Comparison of ENCODE assay signal across 8 mouse cellular contexts in the genomic region with DNA sequence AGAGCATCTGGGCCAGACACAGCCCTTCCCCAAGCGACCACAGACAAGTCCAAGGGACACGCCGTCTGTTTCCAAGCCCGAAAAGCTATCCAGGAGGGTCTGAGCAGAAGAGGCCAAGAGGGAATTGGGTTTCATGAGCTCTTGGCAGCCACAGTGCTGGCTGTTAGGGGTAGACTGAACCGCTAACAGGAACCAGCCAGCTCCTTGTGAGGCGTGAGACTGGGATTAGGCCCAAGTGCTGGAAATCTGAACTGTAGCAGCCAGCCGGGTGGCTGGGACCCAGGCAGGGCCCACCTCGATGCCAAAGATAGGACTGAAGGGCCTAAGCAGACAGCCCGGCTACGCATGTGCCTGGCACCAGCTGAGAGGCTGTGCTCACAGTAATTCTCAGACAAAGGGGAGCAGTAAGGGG. TPM values are rescaled to one million over a fixed set of nuclear protein-coding genes. Genes with fewer than 3 reads are reported as not detected.
A peak's percentile ranks its signal among the peaks of the same experiment; 100 is the strongest.
DNase-seq lines count a peak whose midpoint lies in the region; ATAC-seq and TF ChIP-seq lines count a peak whose summit lies in the region.

No protein-coding gene starts in this region.

- peaks cover 7% of the 10 kb centered on the region for H3K27me3 ChIP-seq in forebrain, embryonic 10.5 days (ENCODE audit: poor library complexity, severe bottlenecking)
- no peaks in the 10 kb centered on the region for H3K27me3 ChIP-seq in forebrain, embryonic 11.5 days (ENCODE audit: control insufficient read depth, insufficient read depth, low read length)
- no peaks in the 10 kb centered on the region for H3K27me3 ChIP-seq in intestine, embryonic 14.5 days (replicated peaks; ENCODE audit: control insufficient read depth, insufficient read depth, low read length)
- H3K27me3 ChIP-seq in limb, embryonic 14.5 days (ENCODE audit: control insufficient read depth, insufficient read depth, low read length) = no peaks in the 10 kb centered on the region

- no peak overlapping the region for H3K4me2 ChIP-seq in forebrain, embryonic 11.5 days (ENCODE audit: low read depth, low read length, severe bottlenecking)
- H3K4me2 ChIP-seq in intestine, embryonic 14.5 days (ENCODE audit: low read length) = no peak overlapping the region
- no peak overlapping the region for H3K4me2 ChIP-seq in limb, embryonic 14.5 days (replicated peaks; ENCODE audit: low read depth, low read length, severe bottlenecking)

- DNase-seq in forebrain, embryonic 10.5 days (ENCODE audit: extremely low spot score, low spot score) = no peak
- DNase-seq in forebrain, embryonic 11.5 days (ENCODE audit: low spot score) = no peak
- peak; percentile 14 for DNase-seq in cerebellum, adult 9-10 months
- DNase-seq in gastrocnemius, postnatal 4 days (ENCODE audit: low spot score in 2 of 2) = peak; percentile 56 to 85
- DNase-seq in intestine, embryonic 14.5 days (ENCODE audit: low spot score) = no peak
- DNase-seq in limb, embryonic 14.5 days (ENCODE audit: low spot score) = peak; percentile 89
- DNase-seq in testis, postnatal 14 days (ENCODE audit: low spot score) = peak; percentile 38

- no peaks in the 10 kb centered on the region for H3K9me3 ChIP-seq in forebrain, embryonic 10.5 days
- no peaks in the 10 kb centered on the region for H3K9me3 ChIP-seq in forebrain, embryonic 11.5 days (ENCODE audit: control insufficient read depth, low read length)
- no peaks in the 10 kb centered on the region for H3K9me3 ChIP-seq in intestine, embryonic 14.5 days (ENCODE audit: control insufficient read depth, low read length)
- no peaks in the 10 kb centered on the region for H3K9me3 ChIP-seq in limb, embryonic 14.5 days (ENCODE audit: control insufficient read depth, low read length)

- no peak for ATAC-seq in forebrain, embryonic 11.5 days (replicated peaks; ENCODE audit: low FRiP score)
- ATAC-seq in intestine, embryonic 14.5 days (replicated peaks; ENCODE audit: low FRiP score, low TSS enrichment, low read depth) = no peak
- ATAC-seq in limb, embryonic 14.5 days (ENCODE audit: low FRiP score, low read depth) = peak; percentile 54
- ATAC-seq in inflammation-experienced regulatory T-cells, adult 6 months = no peak

- H3K9ac ChIP-seq in forebrain, embryonic 11.5 days (ENCODE audit: low read length) = no peak overlapping the region
- H3K9ac ChIP-seq in intestine, embryonic 14.5 days (ENCODE audit: low read length) = no peak overlapping the region
- H3K9ac ChIP-seq in limb, embryonic 14.5 days (ENCODE audit: low read depth, low read length, severe bottlenecking) = no peak overlapping the region

- peak overlapping the region; percentile 72 for H3K27ac ChIP-seq in forebrain, embryonic 10.5 days
- H3K27ac ChIP-seq in forebrain, embryonic 11.5 days (ENCODE audit: low read depth, low read length) = no peak overlapping the region
- peak overlapping the region; percentile 24; the same call in 1 of the 2 replicates for H3K27ac ChIP-seq in intestine, embryonic 14.5 days (ENCODE audit: low read depth)
- H3K27ac ChIP-seq in limb, embryonic 14.5 days (replicated peaks; ENCODE audit: low read depth, low read length) = peak overlapping the region; percentile 81

- H3K4me3 ChIP-seq in forebrain, embryonic 10.5 days = no peak overlapping the region
- H3K4me3 ChIP-seq in forebrain, embryonic 11.5 days (ENCODE audit: low read depth, low read length) = no peak overlapping the region
- no peak overlapping the region for H3K4me3 ChIP-seq in intestine, embryonic 14.5 days (ENCODE audit: low read depth, low read length)
- no peak overlapping the region for H3K4me3 ChIP-seq in limb, embryonic 14.5 days (replicated peaks; ENCODE audit: low read length)

- H3K4me1 ChIP-seq in forebrain, embryonic 10.5 days = peaks cover 62% of the 10 kb centered on the region
- H3K4me1 ChIP-seq in forebrain, embryonic 11.5 days (replicated peaks; ENCODE audit: control insufficient read depth, insufficient read depth, low read length) = peaks cover 9% of the 10 kb centered on the region
- H3K4me1 ChIP-seq in intestine, embryonic 14.5 days (replicated peaks; ENCODE audit: control insufficient read depth, insufficient read depth, low read length) = peaks cover 52% of the 10 kb centered on the region
- peaks cover 86% of the 10 kb centered on the region for H3K4me1 ChIP-seq in limb, embryonic 14.5 days (ENCODE audit: control insufficient read depth, insufficient read depth, low read length)

- no peaks in the 10 kb centered on the region for H3K36me3 ChIP-seq in forebrain, embryonic 10.5 days (replicated peaks)
- H3K36me3 ChIP-seq in forebrain, embryonic 11.5 days (ENCODE audit: control insufficient read depth, insufficient read depth, low read length) = no peaks in the 10 kb centered on the region
- H3K36me3 ChIP-seq in intestine, embryonic 14.5 days (ENCODE audit: control insufficient read depth, insufficient read depth, low read length) = no peaks in the 10 kb centered on the region
- H3K36me3 ChIP-seq in limb, embryonic 14.5 days (ENCODE audit: control insufficient read depth, insufficient read depth, low read length) = no peaks in the 10 kb centered on the region

- WGBS in forebrain, embryonic 10.5 days = 77% methylated on average over 10 of the region's 10 CpGs
- 83% methylated on average over 10 of the region's 10 CpGs for WGBS in forebrain, embryonic 11.5 days
- 73% methylated on average over 10 of the region's 10 CpGs for WGBS in intestine, embryonic 14.5 days
- WGBS in limb, embryonic 14.5 days = 23% methylated on average over 10 of the region's 10 CpGs

- no peak for TF ChIP-seq POLR2A in limb, embryonic 14.5 days (IDR thresholded peaks at IDR 0.05; ENCODE audit: borderline replicate concordance, extremely low read depth, insufficient read depth, insufficient read length)

RNA-seq across cellular contexts. Expression of a gene that starts 18.1 kb away (rescaled TPM):
- polyA plus RNA-seq in forebrain, embryonic 10.5 days (2016; fragmentation: Nextera tagmentation; extraction: Ambion mirVana) = 7.2 and 7.6 TPM in 2 replicates
- polyA plus RNA-seq in forebrain, embryonic 11.5 days (2014; fragmentation: Nextera tagmentation; extraction: Ambion mirVana) = 6.2 and 8.0 TPM in 2 replicates
- total RNA-seq in gastrocnemius, postnatal 4 days (2021) = 1 to 10 TPM; 6.2 to 8.1 TPM
- 14.1 and 15.0 TPM in 2 replicates for polyA plus RNA-seq in intestine, embryonic 14.5 days (2014; fragmentation: Nextera tagmentation; extraction: Ambion mirVana)
- 10.0 and 15.5 TPM in 2 replicates for polyA plus RNA-seq in limb, embryonic 14.5 days (2012; rRNA removed)
- 12.6 and 14.7 TPM in 2 replicates for polyA plus RNA-seq in limb, embryonic 14.5 days (2014; fragmentation: Nextera tagmentation; extraction: Ambion mirVana)
- 1 to 10 TPM in 2 of 3 experiments, under 1 TPM in 1; 0.84 to 2.9 (median 2.8) TPM for polyA plus RNA-seq in inflammation-experienced regulatory T-cells, adult 6 months (2017; shearing (Covaris generic))

Comparison
In these comparisons a context has a peak if more than half of its experiments do, and no peak if none do; other contexts are left out.
1. DNase-seq: peak in cerebellum, adult 9-10 months (single experiment), gastrocnemius, postnatal 4 days (2 of 2), limb, embryonic 14.5 days (single experiment) and testis, postnatal 14 days (single experiment); none in forebrain, embryonic 10.5 days (single experiment), forebrain, embryonic 11.5 days (single experiment) and intestine, embryonic 14.5 days (single experiment).